Mouse (Mus musculus): ENCODE measurements around the gene Bex2.
"Not testable (repeated sequence)": the region's sequence is repeated elsewhere in the genome, so short reads cannot be mapped to it uniquely, and the experiment has no call there.

Gene Bex2

GRCm38 (mm10) chrX:136068020-136068419 is at the start of gene Bex2:
Bex2 (minus strand) TSS chrX:136068236.
- not testable (repeated sequence) for DNase-seq (ENCODE audit: low read depth, low spot score)

- no peak for DNase-seq (ENCODE audit: low read depth, low spot score)
Measured at GRCm38 (mm10) chrX:136115419-136115961, 47.5 kb upstream of the Bex2 start.

DNA sequence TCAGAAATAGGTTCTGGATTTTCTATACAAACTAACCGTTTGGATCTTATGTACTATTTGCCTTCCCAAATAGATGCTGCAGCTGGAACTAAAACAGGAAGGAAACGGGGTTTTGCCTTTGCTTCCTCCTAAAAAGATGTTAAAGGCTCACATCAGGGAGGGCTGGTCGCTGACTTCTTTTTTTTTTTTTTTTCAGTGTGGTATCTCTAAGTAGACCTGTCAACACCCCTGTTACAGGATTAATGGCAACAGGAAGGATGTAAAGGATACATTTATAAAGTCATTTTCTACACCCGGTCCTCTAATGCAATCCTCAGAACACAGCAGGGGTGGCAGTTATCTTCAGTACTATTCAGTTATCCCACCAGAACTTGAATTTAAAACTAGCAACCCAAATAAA is 47.0 kb upstream of the Bex2 start:
- DNase-seq (ENCODE audit: low read depth, low spot score): no peak

- peak; percentile 20 for DNase-seq (ENCODE audit: low read depth, low spot score)
Measured at GRCm38 (mm10) chrX:136107942-136108341, 39.9 kb upstream of the Bex2 start.

- no peak for DNase-seq (ENCODE audit: low read depth, low spot score)
Measured at GRCm38 (mm10) chrX:136104724-136105088, 36.7 kb upstream of the Bex2 start.

GRCm38 (mm10) chrX:136104046-136104723 is 36.1 kb upstream of the Bex2 start:
- DNase-seq (ENCODE audit: low read depth, low spot score): no peak

GRCm38 (mm10) chrX:136094421-136094820 is 26.4 kb upstream of the Bex2 start:
- no peak for DNase-seq (ENCODE audit: low read depth, low spot score)

DNA sequence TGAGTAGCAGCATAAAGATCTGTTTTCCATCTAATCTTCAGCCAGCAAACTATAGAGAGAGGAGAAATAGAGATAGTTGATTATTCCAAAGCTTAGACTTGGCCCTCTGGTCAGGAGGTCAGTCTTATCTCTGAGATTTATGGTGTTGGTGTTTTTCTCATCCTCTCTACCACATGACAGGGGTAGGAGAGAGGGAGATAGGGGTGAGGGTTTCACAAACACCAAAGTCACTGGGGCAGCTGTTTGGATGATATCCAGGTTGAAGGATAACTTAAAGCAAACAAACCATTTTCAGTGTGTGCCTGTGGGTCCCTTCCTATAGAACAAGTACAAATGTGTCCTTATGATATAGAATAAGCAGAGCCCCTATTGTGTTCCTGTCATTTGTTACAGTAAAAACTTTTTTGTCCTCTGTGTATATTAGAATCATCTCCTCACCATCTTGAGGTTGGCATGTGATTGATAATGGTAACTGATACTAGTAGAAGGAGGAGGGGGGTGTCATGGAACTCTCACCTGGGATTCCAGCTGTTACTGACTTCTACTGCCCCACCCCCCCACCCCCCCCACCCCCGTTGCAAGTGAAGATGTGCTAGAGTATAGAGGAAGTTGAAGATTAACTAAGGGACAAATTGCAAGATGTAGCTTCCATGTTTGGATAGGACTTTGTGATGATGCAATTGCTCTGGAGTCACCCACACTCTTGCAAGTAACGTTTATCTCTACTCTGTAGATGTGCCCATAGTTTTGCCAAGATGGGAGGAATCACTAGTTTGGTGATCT is 24.7 kb upstream of the Bex2 start:
- no peak for DNase-seq (ENCODE audit: low read depth, low spot score)

GRCm38 (mm10) chrX:136085155-136085554 is 17.1 kb upstream of the Bex2 start, which contains the start of gene Nxf3:
Nxf3 (minus strand) TSS chrX:136085255.
- DNase-seq (ENCODE audit: low read depth, low spot score): no peak

GRCm38 (mm10) chrX:136067201-136067991 is 640 bp downstream of the Bex2 start:
- DNase-seq (ENCODE audit: low read depth, low spot score): not testable (repeated sequence)

GRCm38 (mm10) chrX:136060698-136061097 is 7.3 kb downstream of the Bex2 start:
- no peak for DNase-seq (ENCODE audit: low read depth, low spot score)

GRCm38 (mm10) chrX:136051219-136051618 is 16.8 kb downstream of the Bex2 start:
- no peak for DNase-seq (ENCODE audit: low read depth, low spot score)

GRCm38 (mm10) chrX:136047528-136047927 is 20.5 kb downstream of the Bex2 start:
- DNase-seq (ENCODE audit: low read depth, low spot score): peak; percentile 53

DNA sequence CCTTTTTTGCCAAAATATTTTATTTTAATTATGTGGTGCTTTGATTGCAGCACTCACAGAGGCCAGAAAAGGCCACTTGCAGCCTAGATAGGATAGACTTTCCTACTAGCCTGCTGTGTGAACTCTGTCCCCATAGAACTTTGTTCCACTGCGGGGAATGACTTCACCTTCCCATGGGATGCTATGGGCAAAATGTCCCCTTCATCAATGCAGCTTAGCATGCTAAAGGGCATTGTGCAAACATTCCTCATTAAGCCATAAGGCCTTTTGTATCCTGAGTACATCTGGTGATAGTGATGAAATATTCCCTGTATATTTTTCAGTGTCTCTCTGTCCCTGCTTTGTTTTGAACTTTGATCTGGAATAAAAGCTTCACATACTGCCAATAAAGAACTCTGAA is 24.3 kb downstream of the Bex2 start:
- no peak for DNase-seq (ENCODE audit: low read depth, low spot score)

GRCm38 (mm10) chrX:136032799-136033763 is 35.0 kb downstream of the Bex2 start, which contains the start of gene Arxes1:
Arxes1 (plus strand) TSS chrX:136033367.
- DNase-seq (ENCODE audit: low read depth, low spot score): not testable (repeated sequence)

DNA sequence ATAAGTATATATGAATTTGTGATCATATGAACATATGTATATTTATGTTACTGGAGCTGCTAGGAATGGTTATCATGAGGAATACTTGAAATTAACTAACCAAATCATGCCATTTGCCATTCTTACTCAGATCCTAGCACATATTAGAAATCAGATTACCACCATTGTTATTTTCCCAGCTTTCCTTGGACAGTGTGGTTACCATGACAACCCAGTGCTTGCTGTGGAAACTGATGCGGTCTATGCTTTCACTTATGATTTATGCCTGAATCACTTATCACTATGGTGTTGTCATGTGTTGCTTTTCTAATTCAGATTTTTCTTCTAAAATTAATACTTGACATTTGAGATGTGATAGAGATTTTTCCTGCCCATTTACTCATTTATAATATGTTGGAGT is 37.7 kb downstream of the Bex2 start:
- no peak for DNase-seq (ENCODE audit: low read depth, low spot score)
